Mouse (Mus musculus) lung, adult 2 months (tissue): ENCODE data around the gene Abcb6. TPM values are rescaled to one million over a fixed set of nuclear protein-coding genes. Genes with fewer than 3 reads are reported as not detected.

Source experiments
- DNase-seq: peaks from one replicate; pipeline ENCODE4 v3.0.0; 2022
- H3K4me1 ChIP-seq: fragments of 200-500 bp; 2 replicates; pipeline ENCODE4 v1.6.1; 2011; ENCODE audit warnings: low read length; ENCODE audit not compliant: control insufficient read depth, insufficient read depth
- H3K4me3 ChIP-seq: fragments of 200-500 bp; replicated peaks from 2 replicates; pipeline ENCODE3; 2011; ENCODE audit warnings: low read depth, mild to moderate bottlenecking, control low read depth, low read length; ENCODE audit errors: extremely low read depth
- CTCF ChIP-seq: fragments of 200-500 bp; IDR thresholded peaks from 2 replicates; pipeline ENCODE4 v1.5.1; 2011; ENCODE audit warnings: mild to moderate bottlenecking, low read length, control low read depth; ENCODE audit not compliant: insufficient read depth
- POLR2A ChIP-seq: fragments of 200-500 bp; IDR thresholded peaks from 2 replicates; pipeline ENCODE4 v1.6.1; 2011; ENCODE audit warnings: low read depth, mild to moderate bottlenecking, control low read depth, low read length, borderline replicate concordance; ENCODE audit errors: extremely low read depth
- WGBS: fragments of 180-500 bp; shearing (Covaris S2); methylation state at CpG from one replicate; pipeline ENCODE4 v1.1.7; 2018; 5-methylcytosine and 5-hydroxymethylcytosine counted together
- polyA plus RNA-seq: library from polyadenylated mRNA; depleted of rRNA; stranded (reverse); fragments of >200 nt; gene quantifications from 2 replicates; pipeline ENCODE4 v1.2.3, GENCODE M21; 2012

Gene Abcb6
- polyA plus RNA-seq, 1 experiment, result 18.7 TPM

DNA sequence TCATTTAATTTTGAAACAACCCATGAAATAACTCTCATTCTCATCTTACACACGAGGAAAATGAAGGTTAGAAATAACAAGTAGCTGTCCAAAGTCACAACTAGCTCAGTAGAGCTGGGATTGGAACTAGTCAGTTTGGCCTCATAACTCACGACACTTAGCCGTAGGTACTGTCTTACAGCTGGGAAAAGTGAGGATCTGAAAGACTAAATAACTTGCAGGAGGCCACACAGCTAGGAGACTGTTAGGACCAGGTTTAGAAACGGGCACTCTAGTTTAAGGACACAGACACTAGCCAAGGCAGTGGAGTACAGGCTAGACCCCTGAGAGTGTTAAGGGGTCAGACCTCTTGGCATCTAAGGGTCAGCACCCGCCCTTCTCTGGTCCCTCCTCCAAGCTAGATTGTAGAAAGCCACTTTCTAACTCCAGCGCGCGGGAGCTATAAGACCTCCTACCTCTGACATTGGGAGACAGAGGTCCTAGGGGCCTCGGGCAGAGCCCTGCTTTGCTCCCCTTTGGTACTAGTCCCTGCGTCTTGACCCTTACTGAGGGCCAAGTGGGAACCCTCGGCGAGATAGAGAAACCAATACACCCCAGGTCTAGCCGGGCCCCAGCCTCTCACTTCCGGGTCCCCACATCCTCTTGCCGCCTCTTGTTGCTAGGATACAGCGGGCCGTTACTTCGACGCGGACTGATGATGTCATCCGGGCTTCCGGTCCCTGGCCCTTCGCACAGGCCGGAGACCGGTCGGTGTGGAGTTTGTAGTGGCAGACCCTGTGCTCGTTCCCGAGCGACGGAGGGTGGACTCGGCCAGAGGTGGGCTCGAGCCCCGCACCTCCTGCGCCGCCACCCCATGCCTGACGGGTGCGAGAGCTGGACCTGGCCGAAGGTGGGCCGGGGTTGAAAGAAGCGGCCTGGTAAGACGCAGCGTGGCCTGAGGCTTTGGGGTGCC is 30.2 kb upstream of the Abcb6 start, which contains the start of the genes Glb1l and Stk16:
Gene Glb1l (minus strand): TSS at position 678 of the 952 bp plus-strand sequence.
Gene Stk16 (plus strand): TSS at position 703 of the 952 bp plus-strand sequence.
- Histone ChIP-seq H3K4me3 (peak within 1 kb of the TSS; percentile 92), H3K4me1 (peaks cover 13% of the 10 kb centered on the region)
- WGBS, result 4% methylated on average over 42 of the region's 42 CpGs
- TF ChIP-seq CTCF (no peak), POLR2A (peak; percentile 78; the same call in 1 of the 2 replicates)
- peak; percentile 98 for DNase-seq

DNA sequence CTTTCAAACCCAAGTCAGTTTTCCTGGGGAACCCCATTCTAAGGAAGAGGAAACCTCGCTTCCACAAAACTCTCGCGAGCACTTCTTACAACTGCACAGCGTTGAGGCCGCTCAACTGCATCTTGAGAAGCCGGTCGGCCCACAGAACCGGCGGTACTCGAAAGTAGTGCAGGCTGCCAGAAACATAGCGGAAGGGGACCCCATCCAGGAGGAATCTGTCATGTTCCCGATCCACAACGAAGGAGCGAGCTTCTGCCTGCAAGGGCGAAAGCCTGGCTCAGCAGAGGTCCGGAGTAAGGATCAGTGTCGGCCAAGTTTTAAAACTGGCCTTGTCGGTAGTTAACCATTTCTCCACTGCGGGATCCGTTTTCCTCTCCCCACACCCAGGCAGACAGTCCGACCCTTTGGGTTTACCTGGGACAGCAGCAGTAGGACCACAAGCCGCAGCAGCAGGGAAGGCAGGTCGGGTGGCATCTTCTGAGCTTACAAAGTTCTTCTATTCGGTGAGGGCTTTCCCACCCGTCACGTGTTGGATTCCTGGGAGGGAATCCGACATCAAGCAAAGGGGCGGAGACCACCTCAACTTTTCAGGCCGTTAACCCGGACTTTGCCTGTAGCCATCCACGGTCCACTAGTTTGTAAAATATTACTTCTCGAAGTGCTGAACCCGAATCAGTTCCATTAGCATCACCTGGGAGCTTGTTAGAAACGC is 28.9 kb upstream of the Abcb6 start:
- H3K4me1 ChIP-seq, result peaks cover 13% of the 10 kb centered on the region
- no peak for TF ChIP-seq POLR2A
- TF ChIP-seq CTCF, result no peak
- 14% methylated on average over 34 of the region's 34 CpGs for WGBS
- DNase-seq, result peak; percentile 52
- peak overlapping the region; percentile 69 for H3K4me3 ChIP-seq

DNA sequence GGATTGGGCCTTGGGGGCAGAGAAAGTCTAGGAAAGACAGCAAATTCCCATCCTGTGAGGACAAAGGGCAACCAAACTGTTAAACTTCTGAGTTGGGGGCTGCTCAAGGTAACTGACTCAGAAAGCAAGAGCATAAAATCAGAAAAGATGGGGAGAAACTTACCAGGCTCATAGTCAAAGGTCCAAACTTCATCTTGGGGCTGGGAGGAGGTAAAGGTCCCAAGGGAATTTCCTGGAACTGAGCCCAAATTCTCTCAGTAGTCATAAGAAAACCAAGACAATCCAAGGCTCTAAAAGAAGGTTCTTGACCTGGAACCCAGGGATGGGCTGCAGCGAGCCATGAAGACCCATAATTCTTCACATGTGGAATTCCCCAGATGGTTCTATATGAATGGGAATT is 21.0 kb upstream of the Abcb6 start:
- no peak for DNase-seq
- TF ChIP-seq CTCF, result no peak
- TF ChIP-seq POLR2A, result no peak
- no peaks in the 10 kb centered on the region for H3K4me1 ChIP-seq
- WGBS, result 97% methylated on average over 1 of the region's 1 CpGs
- no peak overlapping the region for H3K4me3 ChIP-seq

DNA sequence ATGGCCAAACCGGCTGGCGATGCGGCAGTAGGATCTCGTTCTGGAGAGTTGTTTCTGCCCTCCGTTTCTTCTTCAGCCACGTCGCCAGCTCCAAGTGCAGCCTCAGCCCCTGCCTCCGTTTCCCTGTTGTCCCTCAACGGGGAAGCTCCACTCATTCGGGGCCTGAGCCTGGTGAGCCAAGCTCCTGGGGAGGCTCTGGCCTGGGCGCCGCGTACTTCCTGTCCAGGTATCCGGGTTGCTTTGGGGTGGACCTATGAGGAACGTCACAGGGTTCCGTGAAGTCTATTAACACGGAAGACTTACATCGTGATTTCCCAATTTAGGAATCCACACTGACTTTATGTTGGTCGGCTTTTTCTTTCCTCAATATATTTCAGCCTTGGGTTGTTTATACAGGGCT is 12.3 kb upstream of the Abcb6 start:
- WGBS, result under 1% methylated on average over 19 of the region's 19 CpGs
- peaks cover 12% of the 10 kb centered on the region for H3K4me1 ChIP-seq
- no peak for DNase-seq
- peak overlapping the region; percentile 99 for H3K4me3 ChIP-seq
- TF ChIP-seq CTCF, result no peak
- TF ChIP-seq POLR2A, result peak; percentile 30; the same call in 1 of the 2 replicates

DNA sequence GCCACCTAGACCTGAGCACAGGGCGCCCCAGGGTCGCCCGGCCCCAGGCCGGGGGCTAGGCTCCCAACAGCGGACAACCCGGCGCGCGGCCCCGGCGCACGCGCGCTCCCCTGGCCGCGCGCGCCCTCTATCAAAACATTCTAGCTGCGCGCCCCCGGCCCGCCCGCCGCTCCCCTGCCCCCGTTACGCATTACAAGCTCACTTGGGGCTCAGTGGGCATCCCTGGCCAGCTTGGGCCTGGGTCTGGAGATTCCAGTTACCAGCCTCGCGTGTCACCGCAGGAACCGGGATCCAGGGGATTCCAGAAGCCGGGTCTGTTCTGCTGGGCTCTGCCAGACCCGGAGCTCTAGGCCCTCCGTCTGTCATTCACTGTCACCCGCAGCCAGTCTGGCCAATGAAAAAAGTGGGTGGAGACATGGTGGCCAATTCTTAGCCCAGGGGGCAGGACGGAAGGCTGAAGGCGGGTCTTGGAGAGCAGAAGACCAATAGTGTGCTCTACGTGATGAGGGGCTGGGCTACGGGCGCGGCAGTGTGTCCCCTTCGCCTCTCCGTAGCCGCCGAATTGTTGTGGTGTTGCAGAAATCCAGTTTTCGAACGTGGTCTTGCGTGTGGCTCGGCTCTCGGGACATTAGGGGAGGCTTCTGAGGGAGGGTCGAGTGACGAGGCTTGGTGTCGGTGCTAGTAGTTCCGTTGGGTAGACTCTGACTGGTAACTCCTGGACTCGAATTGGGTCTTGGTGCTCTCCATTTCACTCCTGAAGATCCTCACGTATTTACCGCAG is 11.6 kb upstream of the Abcb6 start, which contains the start of the genes Ankzf1 and Atg9a:
Gene Ankzf1 (plus strand): TSS at position 530 of the 781 bp plus-strand sequence.
Gene Atg9a (minus strand): TSS at position 575 of the 781 bp plus-strand sequence.
- DNase-seq, result peak; percentile 91

DNA sequence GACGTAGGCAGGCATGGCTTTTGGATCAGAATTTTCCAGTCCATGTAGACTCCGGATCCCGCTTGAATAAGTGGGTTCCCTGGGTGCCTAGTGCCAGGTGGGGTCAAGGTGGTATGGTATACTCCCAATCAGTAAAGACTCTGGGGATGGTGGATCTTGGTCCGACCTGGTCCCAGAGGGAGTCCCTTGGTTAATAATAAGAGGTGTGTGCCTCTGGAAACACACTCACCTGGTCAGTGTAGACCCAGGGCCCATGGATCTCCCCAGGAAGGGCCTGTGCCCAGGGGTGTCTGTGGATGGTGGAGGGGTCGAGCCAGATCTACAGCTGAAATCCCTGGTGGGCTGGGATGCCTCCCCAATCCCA is 11.0 kb upstream of the Abcb6 start:
- TF ChIP-seq CTCF (no peak), POLR2A (no peak)
- H3K4me1 ChIP-seq, result peaks cover 12% of the 10 kb centered on the region
- H3K4me3 ChIP-seq, result peak overlapping the region; percentile 97
- 40% methylated on average over 5 of the region's 5 CpGs for WGBS
- peak; percentile 44 for DNase-seq

More for the DNA sequence above, 11.6 kb upstream of the Abcb6 start, which contains the start of the genes Ankzf1 and Atg9a:
- peak within 1 kb of the TSS; percentile 99 for H3K4me3 ChIP-seq
- WGBS, result 1% methylated on average over 56 of the region's 56 CpGs
- H3K4me1 ChIP-seq, result peaks cover 12% of the 10 kb centered on the region
- TF ChIP-seq CTCF (0 out of 2 replicates have a peak, but pooled peaks have one; percentile 3), POLR2A (peak; percentile 84; the same call in 1 of the 2 replicates)

DNA sequence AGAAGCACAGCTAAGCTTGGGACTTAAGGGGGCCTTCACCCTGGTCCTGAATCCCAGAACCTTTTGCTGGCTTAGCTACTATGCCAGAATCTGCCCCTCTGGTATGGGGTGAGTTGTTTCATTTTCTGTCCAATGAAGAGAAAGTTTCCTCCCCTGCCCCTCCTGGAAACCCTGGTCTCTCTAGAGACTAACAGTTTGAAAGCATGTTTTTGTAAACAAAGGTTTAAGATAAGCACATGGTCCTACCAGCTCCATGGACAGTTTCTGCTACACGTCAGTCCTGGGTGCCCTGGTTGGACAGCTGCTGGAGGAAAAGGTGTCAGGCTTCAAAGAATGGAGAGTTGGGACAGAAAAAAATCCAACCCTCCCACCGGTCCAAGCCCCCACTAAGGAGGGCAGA is 10.4 kb upstream of the Abcb6 start:
- 41% methylated on average over 2 of the region's 2 CpGs for WGBS
- H3K4me3 ChIP-seq, result no peak overlapping the region
- TF ChIP-seq POLR2A (no peak), CTCF (no peak)
- peaks cover 12% of the 10 kb centered on the region for H3K4me1 ChIP-seq
- DNase-seq, result no peak

DNA sequence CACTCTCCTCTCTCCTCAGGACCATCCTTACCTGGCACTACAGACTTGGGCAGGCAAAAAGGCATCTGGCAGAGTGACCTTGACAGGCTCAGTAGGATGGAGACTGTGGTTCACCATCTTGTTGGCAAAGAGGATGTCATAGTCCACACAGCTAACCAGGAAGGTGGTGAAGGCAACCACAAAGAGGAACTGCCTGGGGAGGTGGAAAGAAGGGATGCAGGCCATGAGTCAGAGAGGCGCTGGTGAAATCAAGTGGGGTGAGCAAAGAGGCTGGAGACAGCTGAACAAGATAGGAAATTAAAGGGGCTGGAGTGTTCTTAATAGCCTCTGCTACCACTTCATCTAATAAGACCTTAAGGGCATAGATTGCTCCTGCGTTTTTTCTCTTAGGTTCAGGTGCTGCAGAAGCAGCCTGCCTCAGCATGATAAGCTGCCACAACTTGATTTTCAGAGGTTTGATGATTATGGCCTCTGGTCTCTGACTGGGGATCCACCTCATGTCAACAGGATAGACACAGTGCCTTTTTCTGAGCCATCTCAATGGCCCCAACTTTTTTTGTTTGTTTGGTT is 7.8 kb upstream of the Abcb6 start:
- TF ChIP-seq POLR2A, result no peak
- TF ChIP-seq CTCF, result no peak
- Histone ChIP-seq H3K4me3 (no peak overlapping the region), H3K4me1 (peaks cover 8% of the 10 kb centered on the region)
- no peak for DNase-seq
- WGBS, result 74% methylated on average over 2 of the region's 2 CpGs

DNA sequence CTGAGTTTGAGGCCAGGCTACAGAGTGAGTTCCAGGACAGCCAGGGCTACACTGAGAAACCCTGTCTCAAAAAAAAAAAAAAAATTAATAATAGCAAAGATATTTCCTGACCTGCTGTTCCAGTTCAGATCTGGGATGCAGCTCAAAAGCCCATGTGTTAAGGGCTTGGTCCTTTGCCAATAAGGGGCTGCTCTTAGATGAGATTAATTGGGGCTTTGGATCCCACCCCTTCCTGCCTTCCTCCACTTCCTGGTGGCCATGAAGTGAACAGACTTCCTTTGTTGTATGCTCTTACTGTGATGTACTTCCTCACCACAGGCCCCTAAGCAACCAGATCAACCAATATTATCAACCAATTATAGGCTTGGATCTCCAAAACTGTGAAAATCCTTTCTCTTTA is 6.9 kb upstream of the Abcb6 start:
- no peak overlapping the region for H3K4me3 ChIP-seq
- TF ChIP-seq CTCF (no peak), POLR2A (no peak)
- DNase-seq, result no peak
- H3K4me1 ChIP-seq, result peaks cover 8% of the 10 kb centered on the region
